Mouse (Mus musculus) left cerebral cortex, adult 9 months (tissue): ENCODE measurements around the gene Pbx1.

Source experiments
- DNase-seq, 2 experiments: peaks; one replicate each; pipeline ENCODE4 v3.0.0; 2022; ENCODE audit warnings: low spot score in 2 of 2

Gene Pbx1

GRCm38 (mm10) chr1:168088680-168089079, 343.4 kb downstream of the Pbx1 start:
- no peak for DNase-seq

- DNase-seq = no peak
Observed at GRCm38 (mm10) chr1:168079394-168079767, 352.7 kb downstream of the Pbx1 start.

GRCm38 (mm10) chr1:168078746-168079393, 353.2 kb downstream of the Pbx1 start:
- DNase-seq = no peak

GRCm38 (mm10) chr1:168071974-168072373, 360.1 kb downstream of the Pbx1 start:
- no peak for DNase-seq

- no peak for DNase-seq
Observed at GRCm38 (mm10) chr1:168070273-168070910, 361.7 kb downstream of the Pbx1 start.

GRCm38 (mm10) chr1:168069740-168070139, 362.3 kb downstream of the Pbx1 start:
- DNase-seq = no peak
